Mouse (Mus musculus) midbrain, embryonic 14.5 days (tissue): ENCODE results near the gene Prex1. TPM values are rescaled to one million over a fixed set of nuclear protein-coding genes. Genes with fewer than 3 reads are reported as not detected.

Source experiments
- ATAC-seq: fragments of 200-750 bp; cut with Nextera tagmentation; 2 replicates; pipeline ENCODE4 v1.8.0; 2017; ENCODE audit warnings: moderate number of reproducible peaks, moderate library complexity; ENCODE audit not compliant: low FRiP score, low TSS enrichment
- DNase-seq: peaks from one replicate; pipeline ENCODE4 v3.0.0-alpha.2; 2015
- H3K27ac ChIP-seq: fragments of 300-500 bp; sonication (generic); replicated peaks from 2 replicates; pipeline ENCODE4 v1.5.1; 2014; ENCODE audit warnings: mild to moderate bottlenecking, low read depth, low read length, moderate library complexity
- H3K27me3 ChIP-seq: fragments of 300-500 bp; sonication (generic); 2 replicates; pipeline ENCODE4 v1.6.1; 2014; ENCODE audit warnings: low read length, control low read depth, mixed read lengths; ENCODE audit not compliant: control insufficient read depth, insufficient read depth
- H3K36me3 ChIP-seq: fragments of 300-500 bp; sonication (generic); 2 replicates; pipeline ENCODE4 v1.6.1; 2014; ENCODE audit warnings: low read length, control low read depth; ENCODE audit not compliant: control insufficient read depth, insufficient read depth
- H3K4me1 ChIP-seq: fragments of 300-500 bp; sonication (generic); 2 replicates; pipeline ENCODE4 v1.6.1; 2014; ENCODE audit warnings: mild to moderate bottlenecking, antibody characterized with exemption, low read length, control low read depth; ENCODE audit not compliant: control insufficient read depth, insufficient read depth
- H3K4me2 ChIP-seq: fragments of 300-500 bp; sonication (generic); 2 replicates; pipeline ENCODE4 v1.6.1; 2014; ENCODE audit warnings: mild to moderate bottlenecking, low read length, moderate library complexity
- H3K4me3 ChIP-seq: fragments of 300-500 bp; sonication (generic); replicated peaks from 2 replicates; pipeline ENCODE4 v1.5.1; 2014; ENCODE audit warnings: low read depth, low read length
- H3K9ac ChIP-seq: fragments of 300-500 bp; sonication (generic); replicated peaks from 2 replicates; pipeline ENCODE4 v1.6.1; 2014; ENCODE audit warnings: mild to moderate bottlenecking, low read length, moderate library complexity
- H3K9me3 ChIP-seq: fragments of 300-500 bp; sonication (generic); 2 replicates; pipeline ENCODE4 v1.6.1; 2016; ENCODE audit warnings: low read length, control low read depth, mixed read lengths; ENCODE audit not compliant: control insufficient read depth
- WGBS: fragments of 180-500 bp; shearing (Covaris S2); extraction: QIAGEN DNeasy Blood & Tissue Kit; methylation state at CpG from one replicate; pipeline ENCODE4 v1.1.7; 2014; 5-methylcytosine and 5-hydroxymethylcytosine counted together
- polyA plus RNA-seq: library from polyadenylated mRNA; unstranded; fragments of >200 nt; fragmentation: Nextera tagmentation; extraction: Ambion mirVana; gene quantifications from 2 replicates; pipeline ENCODE4 v1.2.1, GENCODE M21; 2014

Gene Prex1
- polyA plus RNA-seq, 1 experiment from 2014 or later = 24.2 TPM

DNA sequence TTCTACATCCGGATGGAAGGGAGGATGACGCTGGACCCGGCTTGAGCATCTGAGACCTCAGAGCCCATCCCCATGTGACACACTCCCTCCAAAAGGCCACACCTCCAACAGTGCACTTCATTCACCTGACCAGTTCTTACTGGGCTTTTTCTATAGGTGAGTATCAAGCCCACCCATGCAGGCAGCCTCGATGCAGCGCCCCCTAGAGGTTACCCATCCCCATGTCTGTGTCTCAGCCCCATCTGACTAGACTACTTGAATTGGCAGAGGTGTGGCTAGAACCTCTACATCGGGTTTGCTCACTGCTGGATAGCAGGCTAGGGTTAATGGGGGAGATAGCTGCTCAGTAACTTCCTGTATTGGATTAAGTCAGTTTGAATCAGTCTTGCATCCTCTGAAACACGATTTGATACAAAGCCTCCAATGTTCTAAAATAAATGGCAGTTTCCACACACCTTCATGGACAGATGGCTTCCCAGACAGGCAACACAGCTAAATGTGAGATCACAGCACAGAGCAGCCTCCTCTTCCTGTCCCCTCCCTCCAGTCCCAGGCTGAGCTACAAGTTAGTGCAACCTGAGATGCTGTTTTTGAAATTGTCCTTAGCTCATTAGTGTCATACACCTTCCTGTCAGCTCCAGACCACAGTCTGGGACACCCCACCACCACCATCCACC is 168.9 kb downstream of the Prex1 start:
- Histone ChIP-seq H3K4me3 (no peak overlapping the region), H3K4me2 (no peak overlapping the region), H3K36me3 (no peaks in the 10 kb centered on the region), H3K9ac (no peak overlapping the region), H3K4me1 (peaks cover 14% of the 10 kb centered on the region; the same call in 1 of the 2 replicates), H3K27ac (no peak overlapping the region), H3K27me3 (no peaks in the 10 kb centered on the region), H3K9me3 (no peaks in the 10 kb centered on the region)
- WGBS = 56% methylated on average over 7 of the region's 7 CpGs
- no peak for ATAC-seq
- DNase-seq = no peak

DNA sequence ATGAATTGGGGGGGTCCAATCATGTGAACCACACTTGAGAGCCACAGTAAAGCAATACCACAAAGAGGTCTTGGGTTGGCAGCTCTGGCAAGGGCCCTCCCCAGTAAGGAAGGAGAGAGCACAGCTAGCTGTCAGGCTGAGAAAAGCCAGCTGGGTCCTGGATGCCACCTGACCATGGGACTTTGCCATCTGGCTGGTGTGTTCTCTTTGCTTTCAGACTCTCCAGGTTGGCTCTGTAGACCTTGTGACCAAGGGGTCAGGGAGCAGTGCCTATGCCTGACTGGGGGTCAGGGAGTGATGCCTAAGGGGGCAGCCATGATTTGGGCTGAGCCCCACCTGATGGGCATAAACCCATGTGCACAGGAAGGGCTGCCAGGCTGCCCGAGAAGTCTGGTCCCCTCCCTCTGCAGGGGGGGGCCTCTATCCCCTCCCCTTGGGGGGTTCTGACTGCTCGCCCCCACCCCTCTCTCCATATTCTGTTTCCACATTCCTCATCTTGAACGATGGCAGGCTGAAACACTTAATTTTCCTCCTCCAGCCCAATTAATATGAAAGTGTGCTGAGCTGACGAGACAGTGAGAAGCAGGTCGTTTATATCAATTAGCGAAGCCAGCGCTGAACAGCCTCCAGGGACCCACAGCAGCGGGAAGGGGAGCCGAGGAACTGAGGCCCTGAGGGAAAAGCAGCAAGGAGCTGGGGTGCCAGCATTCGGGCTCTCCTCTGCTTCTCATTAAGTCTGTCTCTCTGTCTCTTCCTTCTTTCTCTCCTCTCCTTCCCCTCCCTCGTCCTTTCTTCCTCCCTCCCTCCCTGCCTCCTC is 172.3 kb downstream of the Prex1 start:
- Histone ChIP-seq H3K4me1 (peaks cover 7% of the 10 kb centered on the region; the same call in 1 of the 2 replicates), H3K27me3 (no peaks in the 10 kb centered on the region), H3K9me3 (no peaks in the 10 kb centered on the region), H3K9ac (no peak overlapping the region), H3K27ac (peak overlapping the region; percentile 72), H3K4me3 (no peak overlapping the region), H3K4me2 (no peak overlapping the region), H3K36me3 (no peaks in the 10 kb centered on the region)
- WGBS = 31% methylated on average over 11 of the region's 11 CpGs
- DNase-seq (peak; percentile 64), ATAC-seq (peak; percentile 31; the same call in 1 of the 2 replicates)

DNA sequence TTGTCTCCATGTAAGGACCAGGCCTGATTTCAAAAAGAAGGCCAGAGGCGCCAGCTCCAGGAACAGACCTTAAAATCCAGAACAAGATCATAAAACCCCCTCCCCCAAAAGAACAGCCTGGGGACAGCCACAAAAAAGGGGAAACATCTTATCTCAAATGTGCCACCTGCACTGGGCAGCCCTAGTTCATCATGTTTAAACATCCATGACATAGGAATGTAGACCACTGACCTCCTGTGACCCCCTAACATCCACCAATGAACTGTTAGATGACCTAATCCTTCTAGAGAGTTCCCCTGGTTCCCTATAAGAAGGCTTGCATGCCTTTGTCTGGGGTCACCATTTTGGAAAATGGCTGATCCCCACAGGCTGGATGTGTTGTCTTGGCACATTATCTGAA is 173.4 kb downstream of the Prex1 start:
- Histone ChIP-seq H3K27me3 (no peaks in the 10 kb centered on the region), H3K4me2 (no peak overlapping the region), H3K36me3 (no peaks in the 10 kb centered on the region), H3K4me3 (no peak overlapping the region), H3K9me3 (no peaks in the 10 kb centered on the region), H3K27ac (no peak overlapping the region), H3K4me1 (peaks cover 7% of the 10 kb centered on the region; the same call in 1 of the 2 replicates), H3K9ac (no peak overlapping the region)
- ATAC-seq (no peak), DNase-seq (no peak)
- 94% methylated on average over 1 of the region's 1 CpGs for WGBS

DNA sequence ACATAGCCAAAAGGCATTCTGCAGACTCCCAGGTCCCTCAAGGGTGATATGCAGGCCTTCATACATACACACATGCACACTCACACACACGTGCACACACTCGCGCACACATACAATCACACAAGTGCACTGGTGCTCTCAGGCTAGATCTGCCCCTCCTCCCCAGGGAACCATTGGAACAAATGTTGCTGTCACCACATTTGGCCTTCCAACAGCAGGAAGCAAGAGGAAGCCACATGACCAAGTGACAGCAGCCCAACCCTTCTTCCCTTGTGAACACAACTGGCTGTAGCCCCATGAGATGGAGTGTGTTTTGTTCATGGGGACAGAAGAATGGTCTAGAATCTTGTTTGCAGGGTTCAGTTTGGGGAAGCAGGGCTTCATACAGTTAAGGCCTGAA is 176.7 kb downstream of the Prex1 start:
- Histone ChIP-seq H3K9me3 (no peaks in the 10 kb centered on the region), H3K9ac (no peak overlapping the region), H3K27me3 (no peaks in the 10 kb centered on the region), H3K4me1 (peaks cover 7% of the 10 kb centered on the region; the same call in 1 of the 2 replicates), H3K4me3 (no peak overlapping the region), H3K27ac (no peak overlapping the region), H3K4me2 (no peak overlapping the region), H3K36me3 (no peaks in the 10 kb centered on the region)
- ATAC-seq = no peak
- no peak for DNase-seq
- 94% methylated on average over 3 of the region's 3 CpGs for WGBS

DNA sequence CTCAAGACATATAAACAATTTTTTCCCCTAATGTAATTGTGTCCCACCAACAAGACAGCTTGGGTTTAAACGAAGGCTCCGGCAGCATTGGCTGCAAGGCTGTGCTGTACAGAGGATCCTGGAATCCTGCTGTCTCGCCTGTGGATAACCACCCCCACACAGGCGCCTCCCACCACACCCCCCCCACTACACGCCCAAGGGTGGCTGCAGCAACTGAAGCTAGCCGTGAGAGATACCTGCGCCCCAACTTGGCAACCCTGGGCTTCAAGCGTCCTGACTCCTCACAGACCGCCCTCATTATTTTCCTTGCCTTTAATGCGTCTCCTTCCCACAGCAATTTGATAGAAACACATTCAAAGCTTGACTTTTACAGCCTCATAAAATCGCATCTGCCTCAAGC is 178.1 kb downstream of the Prex1 start:
- no peaks in the 10 kb centered on the region for H3K27me3 ChIP-seq
- H3K4me1 ChIP-seq = no peaks in the 10 kb centered on the region
- WGBS = 92% methylated on average over 11 of the region's 11 CpGs
- no peak overlapping the region for H3K9ac ChIP-seq
- no peak overlapping the region for H3K27ac ChIP-seq
- H3K36me3 ChIP-seq = no peaks in the 10 kb centered on the region
- DNase-seq (no peak), ATAC-seq (no peak)
- H3K4me2 ChIP-seq = no peak overlapping the region
- no peak overlapping the region for H3K4me3 ChIP-seq
- no peaks in the 10 kb centered on the region for H3K9me3 ChIP-seq

DNA sequence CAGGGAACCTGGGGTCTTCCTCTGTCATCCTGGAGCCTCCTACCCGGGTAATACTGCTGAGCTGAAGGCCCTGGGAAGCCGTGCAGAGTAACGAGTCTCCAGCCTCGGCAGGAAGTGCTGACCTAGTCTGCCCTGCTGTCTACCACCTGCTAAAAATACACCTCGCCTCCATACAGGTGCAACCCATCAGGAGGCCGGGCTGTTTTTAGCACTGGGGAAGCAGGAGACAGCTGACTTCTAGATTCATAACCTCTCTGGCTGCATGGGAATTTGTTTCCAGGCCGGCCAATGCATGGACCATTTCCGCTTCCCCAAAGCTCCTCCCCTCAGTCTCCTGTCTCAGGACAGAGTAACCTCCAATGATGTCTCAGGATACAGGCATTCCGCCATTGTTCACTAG is 187.4 kb downstream of the Prex1 start:
- Histone ChIP-seq H3K27ac (no peak overlapping the region), H3K4me3 (no peak overlapping the region), H3K4me2 (no peak overlapping the region), H3K36me3 (no peaks in the 10 kb centered on the region), H3K9ac (no peak overlapping the region), H3K27me3 (no peaks in the 10 kb centered on the region), H3K4me1 (peaks cover 15% of the 10 kb centered on the region; the same call in 1 of the 2 replicates), H3K9me3 (peaks cover 3% of the 10 kb centered on the region; the same call in 1 of the 2 replicates)
- ATAC-seq (no peak), DNase-seq (no peak)
- WGBS = 90% methylated on average over 9 of the region's 9 CpGs

DNA sequence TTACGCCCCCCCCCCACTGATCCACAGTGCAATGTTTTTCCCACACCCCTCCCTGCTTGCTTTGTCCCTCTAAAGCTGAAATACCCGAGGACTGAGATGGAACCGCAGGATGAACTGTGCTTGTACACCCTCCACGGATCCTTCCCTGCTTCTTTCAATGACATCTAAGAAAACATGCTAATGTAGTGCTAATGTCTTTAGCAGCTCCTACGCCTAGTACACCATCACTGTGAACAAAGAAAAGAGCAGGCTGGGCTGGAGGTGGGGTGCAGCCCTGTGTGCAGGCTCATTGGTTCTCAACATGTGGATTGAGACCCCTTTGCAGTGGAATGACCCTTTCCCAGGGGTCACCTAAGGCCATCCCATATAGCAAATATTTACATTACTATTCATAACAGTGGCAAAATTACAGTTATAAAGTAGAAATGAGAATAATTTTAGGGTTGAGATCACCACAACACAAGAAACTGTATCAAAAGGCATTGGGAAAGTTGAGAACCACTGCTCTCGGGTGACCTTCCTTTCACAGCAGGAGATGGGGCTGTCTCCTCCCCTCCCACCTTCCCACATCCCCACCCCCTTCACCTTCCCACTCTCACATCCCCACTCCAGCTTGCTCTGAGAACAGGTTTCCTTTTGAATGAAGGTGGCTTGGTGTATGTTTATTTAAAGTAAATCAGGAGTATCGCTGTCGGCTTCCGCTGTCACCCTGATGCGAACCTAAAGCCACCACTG is 190.3 kb downstream of the Prex1 start:
- ATAC-seq = no peak
- H3K9me3 ChIP-seq = no peaks in the 10 kb centered on the region
- peaks cover 16% of the 10 kb centered on the region; the same call in 1 of the 2 replicates for H3K4me1 ChIP-seq
- peak overlapping the region; percentile 57 for H3K27ac ChIP-seq
- 0 out of 2 replicates have a peak, but pooled peaks cover 4% of the 10 kb centered on the region for H3K27me3 ChIP-seq
- H3K4me2 ChIP-seq = no peak overlapping the region
- no peaks in the 10 kb centered on the region for H3K36me3 ChIP-seq
- no peak for DNase-seq
- H3K4me3 ChIP-seq = no peak overlapping the region
- WGBS = 73% methylated on average over 10 of the region's 10 CpGs
- H3K9ac ChIP-seq = no peak overlapping the region

DNA sequence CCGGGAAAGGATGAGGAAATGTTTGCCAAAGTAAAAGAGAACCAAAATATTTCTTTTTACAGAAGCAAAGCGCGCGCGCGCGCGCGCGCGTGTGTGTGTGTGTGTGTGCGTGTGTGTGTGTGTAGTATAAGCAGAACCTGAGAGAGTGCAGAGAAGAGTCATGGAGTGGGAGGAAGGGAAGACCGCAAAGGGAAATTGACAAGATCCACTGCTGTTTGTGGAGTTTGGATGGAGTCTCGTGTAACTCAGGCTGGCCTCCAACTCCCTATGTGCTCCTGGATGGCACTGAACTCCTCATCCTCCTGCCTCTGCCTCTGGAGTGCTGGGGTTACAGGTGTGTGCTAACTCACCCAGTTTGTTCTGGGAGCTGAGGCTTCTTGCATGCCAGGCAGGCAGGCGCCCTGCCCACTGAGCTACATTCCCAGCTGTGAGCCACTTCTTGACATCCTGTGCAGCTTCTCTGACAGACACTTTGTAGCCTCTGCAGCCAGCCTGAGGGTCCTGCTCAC is 191.0 kb downstream of the Prex1 start:
- Histone ChIP-seq H3K4me1 (peaks cover 16% of the 10 kb centered on the region; the same call in 1 of the 2 replicates), H3K9me3 (no peaks in the 10 kb centered on the region), H3K27ac (peak overlapping the region; percentile 57), H3K27me3 (0 out of 2 replicates have a peak, but pooled peaks cover 4% of the 10 kb centered on the region), H3K9ac (no peak overlapping the region), H3K4me3 (no peak overlapping the region), H3K4me2 (no peak overlapping the region), H3K36me3 (no peaks in the 10 kb centered on the region)
- WGBS = 84% methylated on average over 15 of the region's 15 CpGs
- no peak for ATAC-seq
- no peak for DNase-seq
